Mouse (Mus musculus) ES-Bruce4 (cell line): ENCODE measurements around the gene Tdo2.

Experiments
- CTCF ChIP-seq: IDR thresholded peaks from one replicate; pipeline ENCODE4 v1.8.1; 2011; ENCODE audit warnings: low read depth, low read length
- EP300 ChIP-seq: IDR thresholded peaks from 2 replicates; pipeline ENCODE4 v1.6.1; 2011; ENCODE audit warnings: low read depth, low read length; ENCODE audit not compliant: insufficient read depth
- POLR2A ChIP-seq: IDR thresholded peaks from one replicate; pipeline ENCODE4 v1.8.1; 2011; ENCODE audit warnings: low read length; ENCODE audit not compliant: insufficient read depth

DNA sequence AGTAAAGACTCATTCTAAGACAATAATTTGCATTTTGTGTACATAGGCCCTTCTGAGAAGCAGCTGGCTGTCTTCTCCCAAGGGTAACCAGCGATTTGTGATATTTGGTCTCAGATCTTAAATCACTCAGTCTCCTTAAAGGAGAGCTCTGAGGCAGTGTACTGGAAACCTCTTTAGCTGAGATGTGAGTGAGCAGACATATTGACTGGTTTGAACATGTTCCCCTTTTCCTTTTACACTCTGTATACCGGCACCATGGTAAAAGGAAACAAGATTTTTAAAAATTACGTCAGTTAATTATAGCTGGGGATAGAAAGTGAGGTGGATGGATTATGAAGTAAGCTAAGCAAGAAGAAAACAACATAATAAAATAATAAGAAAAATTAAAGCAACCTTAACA is 44.3 kb downstream of the Tdo2 start:
- TF ChIP-seq POLR2A = no peak
- TF ChIP-seq CTCF = no peak
- TF ChIP-seq EP300 = no peak
